Mouse (Mus musculus) kidney, adult 9 months (tissue): ENCODE measurements around the gene 1810013L24Rik.
A peak's percentile ranks its signal among the peaks of the same experiment; 100 is the strongest.
"Not testable (repeated sequence)": the region's sequence is repeated elsewhere in the genome, so short reads cannot be mapped to it uniquely, and the experiment has no call there.

ENCODE experiments used
- DNase-seq: peaks from one replicate; pipeline ENCODE4 v3.0.0; 2022

The 1810013L24Rik gene

GRCm38 (mm10) chr16:8837595-8837994 is 7.7 kb downstream of the 1810013L24Rik start:
- DNase-seq: no peak

DNA sequence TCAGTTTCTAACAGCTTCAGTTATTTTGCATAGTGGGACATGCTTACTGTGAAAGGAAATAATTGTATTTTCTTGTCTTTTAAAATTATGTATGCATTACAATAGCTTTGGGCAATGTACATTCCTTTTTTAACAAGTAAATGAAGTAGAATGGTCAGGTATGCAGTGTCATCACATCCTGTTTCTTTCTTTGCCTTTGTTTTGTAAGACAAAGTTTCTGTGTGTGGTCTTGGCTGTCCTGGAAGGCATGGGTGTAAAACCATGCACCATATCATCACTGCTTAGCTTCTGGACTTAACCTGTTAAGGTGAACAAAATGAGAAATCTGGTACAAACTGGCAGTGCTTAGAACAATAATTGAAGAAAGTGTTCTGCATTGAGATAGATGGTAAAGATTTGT is 9.0 kb downstream of the 1810013L24Rik start:
- no peak for DNase-seq

DNA sequence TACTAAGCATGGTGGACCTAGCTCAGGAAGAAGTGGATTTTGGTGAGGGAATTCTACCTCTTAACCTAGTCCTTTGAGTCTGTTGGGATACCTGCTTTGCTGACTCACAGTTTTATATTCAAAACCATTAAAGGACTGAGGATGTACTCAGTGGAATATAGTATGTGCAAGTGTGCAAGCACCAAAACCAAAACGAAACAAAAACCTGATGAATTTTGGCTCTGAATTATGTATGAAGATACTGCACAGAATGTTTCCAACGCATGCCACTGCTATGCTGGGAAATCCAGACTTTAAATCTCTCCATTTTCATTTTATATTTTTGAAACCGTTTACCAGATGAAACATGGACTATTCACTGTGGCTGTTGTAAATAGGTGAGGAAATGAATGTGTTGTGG is 10.7 kb downstream of the 1810013L24Rik start:
- no peak for DNase-seq

GRCm38 (mm10) chr16:8842962-8843361 is 13.1 kb downstream of the 1810013L24Rik start:
- no peak for DNase-seq

DNA sequence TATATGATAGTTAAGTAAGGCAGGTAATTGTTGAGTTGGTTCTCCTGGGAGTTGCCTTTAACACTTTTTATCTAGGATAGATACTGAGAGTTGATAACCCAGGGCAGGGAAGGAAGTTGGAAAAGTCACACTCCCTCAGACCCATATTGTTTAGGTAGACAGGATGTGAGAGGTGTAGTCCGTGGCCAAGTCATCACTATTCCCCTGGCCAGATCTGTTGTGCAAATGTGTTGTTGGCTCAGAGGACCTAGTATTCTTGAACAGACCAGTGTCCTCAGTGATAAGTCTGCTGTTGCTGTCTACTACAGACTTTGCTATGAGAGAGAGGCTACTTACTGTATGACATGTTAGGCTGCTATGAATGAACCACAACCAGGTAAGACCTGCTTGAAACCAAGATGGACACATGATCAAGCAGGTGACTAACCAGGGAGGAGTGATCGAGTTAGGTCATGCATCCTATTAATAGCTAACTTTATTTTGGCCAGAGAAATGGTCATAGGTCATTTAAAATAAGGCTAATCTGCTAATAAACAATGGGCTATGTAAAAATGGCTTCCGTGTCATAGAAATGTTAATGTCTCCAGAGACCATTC is 13.8 kb downstream of the 1810013L24Rik start:
- peak; percentile 81 for DNase-seq

DNA sequence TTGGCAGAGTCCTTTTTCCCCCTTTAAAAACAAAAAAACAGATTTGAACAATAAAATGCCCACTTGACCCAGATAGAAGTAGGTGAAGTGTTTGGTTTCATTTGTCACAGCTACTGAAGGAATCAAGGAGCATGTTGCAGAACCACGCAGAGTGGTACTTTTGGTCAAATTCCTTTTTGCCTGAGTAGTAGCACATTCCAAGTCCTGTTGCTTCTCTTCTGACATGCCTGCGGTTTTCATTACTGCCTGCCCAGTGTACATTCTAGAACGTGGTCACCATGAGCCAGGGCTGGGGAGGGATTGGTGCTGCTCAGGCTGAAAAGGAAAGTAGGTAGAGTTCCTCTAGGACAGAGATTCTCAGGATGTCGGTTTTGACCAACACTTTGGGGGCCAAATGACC is 16.1 kb downstream of the 1810013L24Rik start:
- no peak for DNase-seq

GRCm38 (mm10) chr16:8848309-8849068 is 18.6 kb downstream of the 1810013L24Rik start:
- no peak for DNase-seq

DNA sequence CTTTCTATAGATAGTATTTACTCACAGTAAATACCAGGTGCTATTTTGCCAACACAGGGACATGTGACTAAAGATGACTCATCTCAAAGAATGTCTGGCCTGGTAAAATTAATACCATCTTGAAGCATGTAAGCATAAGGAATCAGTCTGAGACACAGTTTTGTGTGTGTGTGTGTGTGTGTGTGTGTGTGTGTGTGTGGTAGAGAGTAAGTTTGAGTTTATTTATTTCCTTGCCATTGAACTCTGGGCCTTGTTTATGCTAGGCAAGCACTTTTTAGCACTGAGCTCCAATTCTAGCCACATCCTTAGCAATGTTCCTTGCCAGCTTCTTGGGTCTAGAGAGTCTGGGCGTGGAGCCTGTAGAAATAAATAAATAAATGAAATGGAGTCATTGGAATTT is 20.0 kb downstream of the 1810013L24Rik start:
- peak; percentile 47 for DNase-seq

GRCm38 (mm10) chr16:8855143-8855542 is 25.2 kb downstream of the 1810013L24Rik start:
- DNase-seq: no peak

DNA sequence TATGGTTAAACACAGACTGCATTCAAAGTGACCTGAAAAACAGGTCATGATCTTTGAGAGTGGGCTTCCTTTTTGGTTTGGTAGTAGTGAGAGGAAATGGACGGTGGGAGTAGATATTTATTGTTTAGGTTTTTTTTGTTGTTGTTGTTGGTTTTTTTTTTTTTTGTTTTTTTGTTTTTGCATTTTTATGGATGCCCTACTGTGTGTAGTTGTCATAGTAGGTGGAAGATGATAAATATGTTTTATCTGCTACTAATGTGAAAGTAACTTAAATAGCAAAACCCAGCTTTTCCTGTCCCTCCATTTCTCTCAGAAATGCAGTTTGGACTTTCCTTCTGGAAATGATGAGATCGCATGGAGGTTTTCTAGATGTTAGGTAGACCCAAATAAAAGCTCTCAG is 26.9 kb downstream of the 1810013L24Rik start:
- no peak for DNase-seq

DNA sequence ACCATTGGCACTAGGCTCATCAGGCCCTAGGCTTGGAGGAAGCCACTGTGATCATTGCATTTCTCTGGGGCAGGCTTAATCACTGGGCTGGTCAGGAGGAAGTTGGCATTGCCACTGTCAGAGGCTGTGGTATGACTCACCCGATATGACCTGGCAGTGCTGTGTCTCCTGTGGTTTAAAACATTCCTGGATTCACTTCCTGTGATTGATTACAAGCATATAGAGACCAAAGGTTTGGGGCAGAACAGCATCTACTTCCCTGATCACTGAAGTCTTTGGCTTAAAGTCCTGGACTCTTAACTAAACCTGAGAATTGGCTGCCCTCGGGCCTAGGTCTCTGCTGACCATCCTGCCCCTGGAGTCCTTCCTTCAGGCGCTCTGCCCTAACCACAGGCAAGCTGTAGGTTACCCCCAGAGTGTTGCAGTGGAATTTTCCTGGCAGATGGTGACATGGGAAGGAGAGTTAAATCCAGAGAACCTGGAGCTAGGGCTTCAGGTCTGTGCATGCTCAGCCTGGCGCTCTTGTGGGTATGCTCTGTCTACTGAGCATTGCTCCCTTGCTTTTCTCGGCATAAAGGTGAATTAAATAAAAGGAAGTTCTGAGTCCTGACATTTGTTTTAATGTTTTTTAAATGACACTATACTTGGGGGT is 32.6 kb downstream of the 1810013L24Rik start:
- no peak for DNase-seq

DNA sequence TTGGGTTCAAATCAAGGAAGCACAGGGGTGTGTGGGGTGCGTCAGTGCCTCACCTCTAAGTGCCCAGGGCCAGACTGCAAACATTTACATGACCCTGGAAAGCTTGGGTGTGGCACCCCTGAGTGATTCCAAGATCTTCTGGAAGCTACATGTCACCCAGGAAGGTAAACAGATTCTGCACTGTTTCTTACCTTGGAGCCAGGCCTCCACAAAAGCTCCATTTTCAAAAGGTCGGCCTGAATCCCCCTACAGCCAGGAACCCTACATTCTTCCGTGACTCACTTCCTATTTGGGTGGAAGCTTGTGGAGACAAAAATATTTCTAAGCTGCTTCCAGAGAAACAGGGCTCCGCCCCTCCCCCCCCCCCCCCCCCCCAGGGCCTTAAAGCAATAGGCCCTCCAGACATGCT is 34.3 kb downstream of the 1810013L24Rik start:
- DNase-seq: peak; percentile 40

- no peak for DNase-seq
These were observed 37.6 kb downstream of the 1810013L24Rik start for GRCm38 (mm10) chr16:8867406-8867955.

- DNase-seq: no peak
These were observed 38.6 kb downstream of the 1810013L24Rik start for GRCm38 (mm10) chr16:8868506-8868905.

GRCm38 (mm10) chr16:8869715-8870114 is 39.8 kb downstream of the 1810013L24Rik start:
- DNase-seq: peak; percentile 78

DNA sequence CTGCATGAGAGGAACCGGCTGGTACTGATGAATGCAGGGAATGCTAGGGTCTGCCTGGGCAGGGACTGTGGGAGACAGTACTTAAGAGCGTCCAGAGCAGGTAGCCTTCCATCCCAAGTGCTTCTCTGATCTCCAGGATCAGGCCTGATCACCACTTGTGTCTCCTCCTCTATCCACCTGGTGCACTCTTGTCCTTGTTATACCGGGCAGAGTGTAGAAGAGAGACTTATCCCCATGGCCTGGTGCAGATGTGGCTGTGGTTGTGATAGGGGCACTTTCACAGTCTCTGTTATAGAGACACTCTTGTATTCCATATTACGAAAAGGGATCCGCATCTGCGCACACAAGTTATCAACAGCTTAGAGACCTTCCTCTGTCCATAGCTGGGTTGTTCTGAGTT is 41.5 kb downstream of the 1810013L24Rik start:
- DNase-seq: no peak

- no peak for DNase-seq
These were observed 42.1 kb downstream of the 1810013L24Rik start for GRCm38 (mm10) chr16:8872019-8872418.

GRCm38 (mm10) chr16:8872486-8872885 is 42.6 kb downstream of the 1810013L24Rik start:
- DNase-seq: no peak

GRCm38 (mm10) chr16:8880076-8880475 is 50.2 kb downstream of the 1810013L24Rik start:
- no peak for DNase-seq

GRCm38 (mm10) chr16:8883674-8884241 is 53.9 kb downstream of the 1810013L24Rik start:
- DNase-seq: peak; percentile 85

DNA sequence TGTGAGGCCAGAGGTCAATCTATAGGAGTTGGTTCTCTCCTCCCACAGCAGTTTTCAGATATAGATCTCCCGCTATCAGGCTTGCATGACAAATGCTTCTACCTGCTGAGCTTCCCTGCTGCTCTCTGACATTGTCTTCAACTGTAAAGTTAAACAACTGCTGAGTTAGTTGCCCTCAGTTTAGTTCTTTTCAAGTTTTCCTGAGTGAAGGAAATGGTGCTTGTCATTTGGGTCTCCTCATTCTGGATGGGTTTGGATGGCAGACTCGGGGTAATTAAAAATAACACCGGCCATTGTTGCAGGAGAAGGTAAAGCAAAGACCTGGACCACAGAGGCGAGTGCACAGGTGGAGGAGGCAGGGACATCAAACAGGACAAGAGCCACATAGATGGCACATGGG is 64.3 kb downstream of the 1810013L24Rik start:
- DNase-seq: not testable (repeated sequence)

GRCm38 (mm10) chr16:8895301-8895700 is 65.4 kb downstream of the 1810013L24Rik start:
- DNase-seq: no peak

DNA sequence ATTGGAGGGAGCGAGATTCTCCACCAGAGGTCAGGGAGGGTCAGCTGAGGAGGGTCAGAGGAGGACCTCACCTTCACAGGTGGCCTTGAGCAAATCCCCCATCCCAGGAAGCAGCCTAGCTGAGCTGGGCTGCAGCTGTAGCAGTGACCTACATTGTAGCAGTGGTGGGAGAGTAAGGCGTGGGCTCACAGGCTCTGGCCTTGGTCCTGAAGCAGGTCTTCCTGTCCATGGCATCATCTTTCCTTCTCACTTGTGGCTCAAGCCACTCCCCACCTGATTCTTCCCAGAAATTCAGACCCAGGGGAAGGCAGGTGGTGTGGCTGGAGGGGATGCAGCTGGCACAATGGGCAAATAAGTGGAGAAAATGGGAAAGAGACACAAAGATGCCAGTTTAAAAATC is 76.2 kb downstream of the 1810013L24Rik start:
- not testable (repeated sequence) for DNase-seq
